Mouse (Mus musculus) C2C12 (cell line): Measurements from ENCODE around the gene Pcgf3.

ENCODE experiments used
- CTCF ChIP-seq: IDR thresholded peaks from one replicate; pipeline ENCODE4 v1.5.1; 2011; ENCODE audit not compliant: control insufficient read depth, insufficient read depth, insufficient read length
- FOSL1 ChIP-seq: IDR thresholded peaks from one replicate; pipeline ENCODE4 v1.8.0; 2011; ENCODE audit warnings: mild to moderate bottlenecking, low read length; ENCODE audit not compliant: poor library complexity, insufficient read depth, severe bottlenecking
- MAX ChIP-seq: IDR thresholded peaks from one replicate; pipeline ENCODE4 v1.6.1; 2011; ENCODE audit warnings: mild to moderate bottlenecking, control low read depth
- MYOD1 ChIP-seq: IDR thresholded peaks from one replicate; pipeline ENCODE4 v1.6.1; 2011; ENCODE audit warnings: low read depth; ENCODE audit not compliant: control insufficient read depth, insufficient read length
- USF1 ChIP-seq: IDR thresholded peaks from one replicate; pipeline ENCODE4 v1.6.1; 2011; ENCODE audit warnings: low read depth, mild to moderate bottlenecking, control low read depth, moderate library complexity

DNA sequence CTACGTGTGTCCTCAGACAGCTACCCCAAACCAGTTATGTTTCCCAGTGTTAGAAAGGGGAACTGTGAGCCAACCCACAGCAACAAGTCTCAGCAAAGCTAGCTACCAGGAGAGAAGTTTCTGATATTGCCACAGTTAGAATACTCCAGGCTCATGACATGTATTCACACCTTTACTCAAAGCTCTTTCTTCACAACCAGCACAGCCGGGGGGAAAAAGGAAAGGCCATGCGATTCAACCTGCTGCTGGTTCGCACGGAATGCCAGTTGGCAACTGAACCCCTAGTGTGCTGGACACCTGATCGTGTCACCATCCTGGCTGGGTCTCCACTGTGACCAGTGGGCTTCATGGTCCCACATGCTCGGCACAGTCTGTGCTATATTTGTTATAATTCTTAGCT, 13.2 kb upstream of the Pcgf3 start:
- no peak for TF ChIP-seq CTCF
- no peak for TF ChIP-seq MYOD1
- TF ChIP-seq USF1 = no peak
- no peak for TF ChIP-seq FOSL1
- no peak for TF ChIP-seq MAX
